Mouse (Mus musculus) left cerebral cortex, postnatal 36 days (tissue): ENCODE measurements around the gene Tdrd1. TPM values are rescaled to one million over a fixed set of nuclear protein-coding genes. Genes with fewer than 3 reads are reported as not detected.

Experiments
- DNase-seq, 2 experiments: peaks; one replicate each; pipeline ENCODE4 v3.0.0; 2021 to 2022; ENCODE audit warnings: low spot score in 2 of 2, mixed read lengths in 1 of 2
- intact Hi-C: fragments of 180-260 bp; cut with DNase I; formaldehyde crosslinking; loops from one replicate; pipeline ENCODE4 v1.15.1; 2025
- total RNA-seq, 2 experiments: library from RNA; stranded (reverse); gene quantifications; 2 replicates each; pipeline ENCODE4 v1.2.3; 2021

The Tdrd1 gene
- total RNA-seq, 2 experiments from 2014 or later = 0.59 to 0.75 TPM

DNA sequence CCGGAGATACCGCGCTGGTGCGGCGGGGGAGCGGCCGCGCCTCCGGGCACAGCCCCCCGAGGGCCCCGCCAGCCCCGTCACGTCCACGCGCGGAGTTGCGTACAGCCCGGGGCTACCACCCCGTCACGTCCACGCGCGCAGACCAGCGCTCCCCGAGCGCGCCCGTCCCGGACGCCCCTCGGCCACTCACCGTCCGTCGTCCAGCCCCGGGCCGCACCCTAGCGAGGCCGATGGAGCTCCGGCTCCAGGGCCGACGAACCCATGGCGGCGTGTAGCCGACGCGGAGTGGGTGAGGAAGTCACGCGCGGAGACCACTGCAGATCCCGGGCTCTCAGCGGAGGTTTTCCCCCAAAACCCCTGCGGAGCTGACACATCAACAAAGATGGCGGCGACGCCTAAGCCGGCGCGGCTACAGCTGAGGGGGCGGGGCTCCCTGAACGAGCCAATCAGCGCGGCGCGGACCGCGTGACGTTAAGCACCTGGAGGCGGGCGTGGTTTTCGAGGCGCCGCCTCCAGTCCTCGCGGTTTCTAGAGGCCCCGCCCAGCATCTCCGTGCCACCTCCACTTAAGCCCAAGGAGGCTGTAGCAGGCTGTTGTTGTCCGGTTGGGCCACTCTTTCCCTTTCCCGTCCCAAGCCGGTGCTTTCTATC, 4.1 kb upstream of the Tdrd1 start, which contains the start of gene Ccdc186:
Gene Ccdc186 (minus strand): TSS at position 393 of the 650 bp plus-strand sequence.
- DNase-seq = peak; percentile 96 to 97
- intact Hi-C loops = no loop called here

- DNase-seq = no peak
- intact Hi-C loops = no loop called here
These were observed 3.6 kb upstream of the Tdrd1 start for GRCm38 (mm10) chr19:56822448-56822836.

DNA sequence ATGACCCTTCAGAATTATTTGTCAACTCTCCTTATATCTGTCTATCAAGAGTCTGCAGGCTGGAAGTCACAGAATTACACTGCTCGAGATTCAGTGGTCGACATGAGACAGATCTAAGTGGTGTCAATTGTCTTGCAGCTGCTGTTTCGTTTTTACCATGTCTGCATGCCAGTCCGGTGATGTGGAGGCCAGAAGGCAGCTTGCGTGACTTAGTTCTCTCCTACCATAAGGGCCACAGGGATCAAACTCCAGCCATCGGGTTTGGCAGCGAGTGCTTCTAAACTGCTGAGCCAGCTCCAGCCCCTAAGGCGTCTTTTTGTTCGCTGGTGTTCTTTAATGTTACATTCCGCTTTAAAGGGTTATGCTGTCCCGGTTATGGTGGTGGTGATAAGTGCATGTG, 2.3 kb downstream of the Tdrd1 start:
- no peak for DNase-seq
- intact Hi-C loops = no loop called here

DNA sequence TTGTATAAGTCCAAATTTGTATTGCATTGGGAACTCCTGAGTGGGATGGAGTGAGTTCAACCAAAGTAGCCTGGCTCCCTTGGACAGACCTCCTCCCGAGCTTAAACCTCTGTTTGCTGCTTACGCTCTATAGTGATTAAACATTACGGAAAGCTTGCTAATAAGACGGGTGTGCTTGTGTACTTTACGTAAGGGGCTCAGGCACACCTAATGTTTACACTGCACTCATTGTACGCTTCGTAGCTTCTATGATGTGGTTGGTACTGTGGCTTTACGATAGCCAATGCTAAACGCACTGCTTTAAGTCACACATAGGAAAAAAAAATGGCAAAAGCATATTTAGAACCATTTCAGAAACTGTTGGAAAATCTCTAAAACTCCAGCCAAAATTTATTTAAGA, 3.3 kb downstream of the Tdrd1 start:
- DNase-seq = no peak
- intact Hi-C loops = no loop called here

DNA sequence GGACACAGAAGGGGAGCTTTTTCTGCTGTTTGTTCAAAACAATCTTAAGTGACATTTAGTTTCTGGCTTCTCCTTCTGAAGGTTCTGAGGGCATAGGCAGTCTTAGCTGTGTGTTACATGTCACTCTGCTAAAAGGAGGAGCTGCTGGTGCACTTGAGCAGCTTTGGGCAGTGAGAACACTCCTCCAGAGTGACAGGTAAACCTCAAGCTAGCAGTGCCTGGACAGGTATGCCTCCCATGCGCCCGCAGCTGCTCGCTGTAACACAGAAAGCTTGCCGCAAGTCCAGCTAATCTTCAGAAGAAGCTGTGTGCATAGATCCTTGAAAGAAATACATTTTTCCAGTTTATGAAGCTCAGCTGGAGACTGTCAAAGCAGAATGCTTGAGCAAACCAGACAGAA, 4.2 kb downstream of the Tdrd1 start:
- no peak for DNase-seq
- intact Hi-C loops = no loop called here

- intact Hi-C loops = no loop called here
- no peak for DNase-seq
These were observed 9.3 kb downstream of the Tdrd1 start for GRCm38 (mm10) chr19:56835340-56835739.

GRCm38 (mm10) chr19:56838942-56839706, 13.1 kb downstream of the Tdrd1 start:
- intact Hi-C loops = no loop called here
- DNase-seq = no peak

GRCm38 (mm10) chr19:56842974-56843373, 17.0 kb downstream of the Tdrd1 start:
- intact Hi-C loops = no loop called here
- no peak for DNase-seq

GRCm38 (mm10) chr19:56852590-56852989, 26.6 kb downstream of the Tdrd1 start:
- no peak for DNase-seq

GRCm38 (mm10) chr19:56856455-56856854, 30.4 kb downstream of the Tdrd1 start:
- DNase-seq = no peak
- intact Hi-C loops = no loop called here

More at GRCm38 (mm10) chr19:56852590-56852989, 26.6 kb downstream of the Tdrd1 start:
- intact Hi-C loops = no loop called here

DNA sequence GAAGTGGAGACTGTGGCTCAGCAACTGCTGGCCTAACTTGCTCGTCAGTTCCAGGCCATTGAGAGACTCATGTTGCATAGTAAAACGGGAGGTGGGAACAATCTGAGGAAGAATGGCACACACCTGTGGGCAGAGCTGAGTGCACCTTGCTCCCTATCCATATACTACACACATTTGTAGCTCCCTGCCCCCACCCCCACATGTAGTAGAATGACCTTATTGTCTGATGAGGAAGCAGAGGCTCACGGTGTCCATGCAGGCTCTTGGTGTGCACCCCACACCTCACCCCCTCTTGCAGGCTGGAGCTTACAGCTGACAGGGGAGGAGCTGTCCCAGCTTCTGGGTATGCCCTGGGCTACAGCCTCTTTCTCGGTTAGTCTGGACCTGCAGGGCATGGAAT, 41.7 kb downstream of the Tdrd1 start:
- no peak for DNase-seq
- intact Hi-C loops = no loop called here

- intact Hi-C loops = no loop called here
- DNase-seq = peak in 1 of 2 experiments; percentile 16
These were observed 48.0 kb downstream of the Tdrd1 start, which contains the start of gene Vwa2 for GRCm38 (mm10) chr19:56873816-56874600. Gene Vwa2, plus strand, starts transcription at chr19:56874249.

GRCm38 (mm10) chr19:56874601-56875315, 48.7 kb downstream of the Tdrd1 start:
- DNase-seq = no peak
- intact Hi-C loops = no loop called here

- DNase-seq = no peak
- intact Hi-C loops = no loop called here
These were observed 51.4 kb downstream of the Tdrd1 start for GRCm38 (mm10) chr19:56877364-56877763.

- DNase-seq = no peak
- intact Hi-C loops = no loop called here
These were observed 61.9 kb downstream of the Tdrd1 start for GRCm38 (mm10) chr19:56887879-56888278.

GRCm38 (mm10) chr19:56888654-56889053, 62.6 kb downstream of the Tdrd1 start:
- intact Hi-C loops = no loop called here

GRCm38 (mm10) chr19:56891438-56891837, 65.4 kb downstream of the Tdrd1 start:
- no peak for DNase-seq
- intact Hi-C loops = no loop called here

More at GRCm38 (mm10) chr19:56888654-56889053, 62.6 kb downstream of the Tdrd1 start:
- DNase-seq = no peak

DNA sequence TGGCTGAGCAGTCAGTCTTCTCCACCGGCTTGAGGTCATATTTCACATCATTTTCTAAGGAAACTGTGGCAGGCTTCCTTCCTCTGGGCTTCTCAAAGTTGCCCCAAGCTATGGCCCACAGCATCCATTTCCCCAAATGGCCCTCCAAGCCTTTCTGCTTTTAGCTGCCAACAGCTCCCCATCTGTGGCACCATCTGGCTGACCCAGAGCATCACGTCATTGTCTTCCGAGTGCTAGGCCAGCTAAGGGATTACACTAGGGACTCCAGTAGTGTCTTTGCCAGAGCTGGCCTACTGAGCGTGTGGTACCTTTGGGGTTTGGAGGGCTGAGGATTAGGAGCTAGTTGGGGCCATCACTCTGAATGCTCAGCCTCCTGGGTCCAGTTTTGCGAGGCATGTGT, 66.6 kb downstream of the Tdrd1 start:
- intact Hi-C loops = no loop called here

GRCm38 (mm10) chr19:56893326-56893725, 67.3 kb downstream of the Tdrd1 start:
- intact Hi-C loops = no loop called here
- no peak for DNase-seq

More for the DNA sequence above, 66.6 kb downstream of the Tdrd1 start:
- DNase-seq = no peak

DNA sequence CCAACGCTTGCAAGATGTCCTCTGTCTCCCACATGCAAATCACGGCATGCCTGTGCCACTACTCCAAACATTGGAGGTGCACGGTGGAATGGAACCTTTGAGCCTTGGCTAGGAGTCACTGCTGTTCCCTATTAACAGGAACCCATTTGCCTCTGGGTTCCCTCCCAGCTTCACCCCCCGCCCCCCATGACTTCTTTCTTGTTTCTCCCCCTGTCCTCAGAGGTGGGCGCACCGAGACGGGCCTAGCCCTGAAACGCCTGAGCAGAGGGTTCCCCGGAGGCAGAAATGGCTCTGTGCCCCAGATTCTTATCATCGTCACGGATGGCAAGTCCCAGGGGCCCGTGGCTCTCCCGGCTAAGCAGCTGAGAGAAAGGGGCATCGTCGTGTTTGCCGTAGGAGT, 71.6 kb downstream of the Tdrd1 start:
- intact Hi-C loops = no loop called here
- DNase-seq = no peak
